Mouse (Mus musculus) B cell, adult 62 days (primary cell): ENCODE results near the gene Olfr624. TPM values are rescaled to one million over a fixed set of nuclear protein-coding genes. Genes with fewer than 3 reads are reported as not detected.

Experiments used
- total RNA-seq: library from RNA; stranded (reverse); gene quantifications from 4 replicates; pipeline ENCODE4 v1.2.4, GENCODE M21; 2023

Gene Olfr624
- not detected in 4 replicates for total RNA-seq

DNA sequence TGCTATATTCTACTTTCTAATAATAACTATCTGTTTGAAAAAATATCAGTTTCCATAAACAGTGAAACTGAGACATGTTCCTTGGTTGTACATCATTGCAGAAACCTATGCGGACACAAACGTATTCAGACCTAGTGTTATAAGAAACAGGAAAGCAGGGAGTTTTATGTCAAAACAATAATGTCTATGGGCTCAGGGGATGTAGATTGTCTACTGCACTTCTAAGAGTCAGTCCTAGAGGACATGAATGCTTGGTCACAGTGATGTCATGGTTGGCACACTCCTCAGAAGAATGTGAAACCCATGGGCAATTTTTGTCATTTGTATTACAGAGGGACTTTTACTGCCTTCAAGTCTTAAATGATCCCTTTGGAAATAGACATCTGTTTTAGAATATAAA is at the start of gene Olfr624:
Gene Olfr624, minus strand, starts transcription at position 101 of the 400 bp plus-strand sequence.

DNA sequence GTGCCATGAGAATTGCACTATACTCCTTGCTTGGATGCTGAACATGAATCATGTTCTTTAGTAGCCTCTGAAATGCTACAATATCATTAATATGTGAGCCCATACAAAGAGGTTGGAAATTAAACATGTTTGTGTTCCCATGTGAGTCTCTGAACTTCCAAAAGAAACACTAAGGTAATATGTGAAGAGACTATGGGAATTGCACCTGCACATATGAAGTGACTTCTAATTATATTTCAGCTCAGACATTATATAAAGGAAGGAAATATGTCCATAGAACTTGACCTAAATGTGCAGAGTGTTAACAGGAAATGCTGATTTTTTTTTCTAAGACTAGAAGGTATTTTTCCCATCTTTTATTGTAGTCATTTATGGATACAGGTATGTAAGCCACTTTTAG is 43.4 kb upstream of the Olfr624 start, which contains the start of gene Olfr243:
Gene Olfr243, plus strand, starts transcription at position 301 of the 400 bp plus-strand sequence.

DNA sequence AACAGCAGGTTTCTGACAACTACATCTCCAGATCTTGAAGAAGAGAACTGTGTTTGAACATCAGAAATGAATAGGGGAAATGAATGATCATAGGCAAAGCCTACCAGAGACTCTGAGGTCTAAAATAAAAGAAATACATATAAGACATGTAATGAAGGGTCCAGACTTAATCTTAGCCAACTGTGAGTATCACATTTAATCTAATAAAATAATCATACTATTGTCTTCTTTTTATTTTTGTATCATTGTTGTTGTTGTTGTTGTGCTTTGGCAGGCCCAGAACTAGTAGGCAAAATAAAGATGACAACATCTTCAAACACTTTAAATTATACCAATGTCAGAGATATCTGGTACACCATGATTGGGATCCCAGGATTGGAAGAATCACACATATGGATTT is 11.4 kb upstream of the Olfr624 start, which contains the start of gene Olfr625-ps1:
Gene Olfr625-ps1, plus strand, starts transcription at position 301 of the 400 bp plus-strand sequence.

DNA sequence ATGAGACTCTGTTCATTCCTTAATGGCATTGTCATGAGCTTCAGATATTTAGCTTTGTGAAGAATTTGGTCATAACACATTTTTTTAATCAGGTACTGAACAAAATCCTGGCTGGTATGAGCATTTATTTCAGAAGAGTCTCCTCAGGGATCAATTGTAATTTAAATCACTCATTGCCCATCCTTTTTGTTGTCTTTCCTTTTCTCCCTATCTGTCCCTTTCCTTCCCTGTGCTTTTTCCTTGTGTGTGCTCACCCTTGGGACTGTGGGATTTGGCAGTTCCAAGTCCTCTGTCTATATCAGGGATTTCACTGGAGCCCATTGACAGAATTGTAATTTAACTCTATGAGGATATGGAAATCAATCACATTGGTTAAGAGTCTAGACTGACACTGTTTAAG is 7.4 kb downstream of the Olfr624 start, which contains the start of gene Olfr623:
Gene Olfr623, minus strand, starts transcription at position 101 of the 400 bp plus-strand sequence.

DNA sequence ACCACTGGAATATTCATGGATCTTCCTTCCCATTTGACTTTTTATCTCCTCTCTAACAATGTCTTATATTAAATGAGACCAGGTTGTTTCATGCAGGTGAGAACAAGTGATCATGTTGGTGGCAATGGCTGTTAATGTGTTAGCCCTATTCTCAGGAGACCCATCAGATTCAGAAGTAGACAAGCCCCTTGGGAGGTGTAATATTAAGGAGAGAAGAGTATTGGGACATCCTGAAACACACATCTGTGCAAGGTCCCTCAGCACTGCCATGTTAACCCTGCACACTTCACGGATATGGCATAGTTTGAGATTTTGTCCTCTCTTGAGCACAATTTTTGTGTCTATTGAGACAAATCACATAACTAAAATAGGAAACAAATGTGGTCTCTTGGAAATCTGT is 28.4 kb downstream of the Olfr624 start, which contains the start of gene Olfr622:
Gene Olfr622, minus strand, starts transcription at position 101 of the 400 bp plus-strand sequence.

Other genes starting within 250 kb of the Olfr624 start
- gene Olfr605, start 225.8 kb downstream of the Olfr624 start, total RNA-seq = not detected in 4 replicates
- not detected in 4 replicates for gene Olfr606, start 222.1 kb downstream of the Olfr624 start, total RNA-seq
- gene Olfr607, start 207.0 kb downstream of the Olfr624 start, total RNA-seq = not detected in 4 replicates
- not detected in 4 replicates for gene Olfr608, start 201.3 kb downstream of the Olfr624 start, total RNA-seq
- not detected in 4 replicates for gene Olfr609, start 173.1 kb downstream of the Olfr624 start, total RNA-seq
- gene Olfr610, start 159.1 kb downstream of the Olfr624 start, total RNA-seq = not detected in 4 replicates
- gene Olfr611, start 150.3 kb downstream of the Olfr624 start, total RNA-seq = not detected in 4 replicates
- not detected in 4 replicates for gene Olfr612, start 128.5 kb downstream of the Olfr624 start, total RNA-seq
- gene Olfr613, start 123.1 kb downstream of the Olfr624 start, total RNA-seq = not detected in 4 replicates
- not detected in 4 replicates for gene Olfr615, start 115.1 kb downstream of the Olfr624 start, total RNA-seq
- gene Olfr616, start 102.0 kb downstream of the Olfr624 start, total RNA-seq = not detected in 4 replicates
- gene Olfr617, start 98.1 kb downstream of the Olfr624 start, total RNA-seq = not detected in 4 replicates
- not detected in 4 replicates for gene Olfr618, start 81.1 kb downstream of the Olfr624 start, total RNA-seq
- not detected in 4 replicates for gene Olfr619, start 70.6 kb downstream of the Olfr624 start, total RNA-seq
- not detected in 4 replicates for gene Olfr620, start 58.7 kb downstream of the Olfr624 start, total RNA-seq
- gene Olfr622, start 28.5 kb downstream of the Olfr624 start, total RNA-seq = not detected in 4 replicates
- not detected in 4 replicates for gene Olfr623, start 7.5 kb downstream of the Olfr624 start, total RNA-seq
- not detected in 4 replicates for gene Olfr625-ps1, start 11.5 kb upstream of the Olfr624 start, total RNA-seq
- gene Olfr243, start 43.5 kb upstream of the Olfr624 start, total RNA-seq = not detected in 4 replicates
- not detected in 4 replicates for gene Olfr628, start 59.2 kb upstream of the Olfr624 start, total RNA-seq
- gene Olfr629, start 73.8 kb upstream of the Olfr624 start, total RNA-seq = not detected in 4 replicates
- not detected in 4 replicates for gene Olfr630, start 86.1 kb upstream of the Olfr624 start, total RNA-seq
- not detected in 4 replicates for gene Olfr69, start 100.4 kb upstream of the Olfr624 start, total RNA-seq
- gene Olfr68, start 108.5 kb upstream of the Olfr624 start, total RNA-seq = not detected in 4 replicates
- gene Olfr67, start 120.6 kb upstream of the Olfr624 start, total RNA-seq = not detected in 4 replicates
- 4.4 to 21.0 TPM (median 14.7 TPM) in 4 replicates for gene Hbb-bt, start 142.8 kb upstream of the Olfr624 start, total RNA-seq
- 43.8 to 120 TPM (median 71.7 TPM) in 4 replicates for gene Hbb-bs, start 156.9 kb upstream of the Olfr624 start, total RNA-seq
- not detected in 4 replicates for gene Hbb-bh2, start 169.3 kb upstream of the Olfr624 start, total RNA-seq
- gene Hbb-bh1, start 172.0 kb upstream of the Olfr624 start, total RNA-seq = not detected in 4 replicates
- not detected in 4 replicates for gene Hbb-y, start 182.0 kb upstream of the Olfr624 start, total RNA-seq
- not detected in 4 replicates for gene Olfr66, start 215.1 kb upstream of the Olfr624 start, total RNA-seq
- gene Olfr64, start 223.3 kb upstream of the Olfr624 start, total RNA-seq = not detected in 4 replicates
- not detected in 4 replicates for gene Olfr65, start 232.3 kb upstream of the Olfr624 start, total RNA-seq